Mouse (Mus musculus) bone marrow macrophage, adult 2 months (primary cell): Measurements from ENCODE around the gene Gm38394. TPM values are rescaled to one million over a fixed set of nuclear protein-coding genes. Genes with fewer than 3 reads are reported as not detected.
A peak's percentile ranks its signal among the peaks of the same experiment; 100 is the strongest.

Source experiments
- H3K27ac ChIP-seq: 2 replicates; pipeline ENCODE4 v1.5.1; 2012; ENCODE audit warnings: low read depth, low read length; ENCODE audit not compliant: insufficient read depth
- H3K4me1 ChIP-seq: 2 replicates; pipeline ENCODE4 v1.6.1; 2012; ENCODE audit warnings: low read length; ENCODE audit not compliant: control insufficient read depth, insufficient read depth
- H3K4me3 ChIP-seq: 2 replicates; pipeline ENCODE4 v1.5.1; 2012; ENCODE audit warnings: mild to moderate bottlenecking, low read length, moderate library complexity; ENCODE audit not compliant: insufficient read depth
- CTCF ChIP-seq: IDR thresholded peaks from 2 replicates; pipeline ENCODE4 v1.5.1; 2012; ENCODE audit warnings: low read depth, mild to moderate bottlenecking, low read length, moderate library complexity
- POLR2A ChIP-seq: IDR thresholded peaks from 2 replicates; pipeline ENCODE4 v1.6.1; 2012; ENCODE audit warnings: mild to moderate bottlenecking, low read depth, low read length, borderline replicate concordance
- polyA plus RNA-seq: library from polyadenylated mRNA; stranded (reverse); fragments of >200 nt; gene quantifications from 2 replicates; pipeline ENCODE4 v1.2.4, GENCODE M21; 2012; ENCODE audit not compliant: missing spikeins, insufficient read depth, insufficient read length

The Gm38394 gene
- polyA plus RNA-seq, 1 experiment: 25.1 TPM

DNA sequence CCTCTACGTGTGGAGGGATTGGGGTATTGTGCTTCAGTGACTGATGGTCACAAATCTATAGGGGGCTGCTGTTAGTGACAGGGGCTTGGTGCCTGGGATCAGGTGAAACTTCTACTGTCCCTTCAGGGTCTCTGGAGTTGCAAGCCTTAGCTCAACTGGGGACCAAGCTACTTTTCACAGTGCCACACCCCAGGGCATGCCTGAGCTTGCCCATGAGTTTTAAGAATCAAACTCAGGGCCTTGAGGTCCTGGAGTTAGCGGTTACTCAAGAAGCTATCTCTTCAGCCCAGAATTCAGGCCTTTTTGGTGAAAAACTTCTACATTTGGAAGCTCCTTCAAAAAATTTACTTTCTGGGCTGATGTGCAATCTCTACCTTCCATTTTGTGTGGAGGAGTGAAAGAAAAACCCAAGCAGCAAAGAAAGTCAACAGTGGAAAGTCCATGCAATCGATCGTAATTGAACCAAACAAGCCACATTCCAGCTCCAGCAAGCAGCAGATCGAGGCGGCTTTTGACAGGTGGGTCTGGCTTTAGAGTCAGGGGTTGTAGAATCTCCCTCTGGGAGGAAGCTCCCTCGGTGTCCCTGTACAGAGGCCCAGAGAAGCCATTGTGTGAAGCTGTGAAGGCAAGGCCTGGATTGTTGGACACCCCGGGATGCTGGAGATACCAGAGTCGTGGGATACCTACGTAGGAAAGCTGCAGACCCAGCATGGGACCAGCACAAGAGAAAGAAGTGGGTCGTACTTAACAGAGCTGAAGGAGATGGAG is 3.3 kb upstream of the Gm38394 start:
- no peak overlapping the region for H3K4me3 ChIP-seq
- no peak overlapping the region for H3K27ac ChIP-seq
- H3K4me1 ChIP-seq: peaks cover 6% of the 10 kb centered on the region
- TF ChIP-seq CTCF: no peak
- no peak for TF ChIP-seq POLR2A

DNA sequence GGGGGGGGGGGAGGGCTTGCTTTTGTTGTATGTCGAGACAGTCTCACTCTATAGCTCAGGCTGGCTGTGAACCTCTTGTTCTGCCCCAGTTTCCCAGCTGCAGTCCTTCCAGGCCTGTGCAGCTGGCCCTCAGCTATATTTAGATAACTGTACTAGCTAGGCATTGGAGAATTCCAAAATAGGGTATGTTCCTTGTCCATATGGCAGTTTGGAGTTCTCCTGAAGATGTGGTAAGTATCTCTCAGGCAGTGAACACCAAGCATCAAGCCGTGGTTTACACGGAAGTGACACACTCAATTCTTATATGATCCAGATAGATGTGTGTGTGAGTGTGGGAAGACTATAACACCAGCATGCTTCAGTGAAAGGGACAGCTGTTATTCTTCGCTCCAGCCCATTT is 2.3 kb upstream of the Gm38394 start:
- H3K27ac ChIP-seq: no peak overlapping the region
- TF ChIP-seq CTCF (no peak), POLR2A (no peak)
- peaks cover 9% of the 10 kb centered on the region for H3K4me1 ChIP-seq
- H3K4me3 ChIP-seq: no peak overlapping the region

DNA sequence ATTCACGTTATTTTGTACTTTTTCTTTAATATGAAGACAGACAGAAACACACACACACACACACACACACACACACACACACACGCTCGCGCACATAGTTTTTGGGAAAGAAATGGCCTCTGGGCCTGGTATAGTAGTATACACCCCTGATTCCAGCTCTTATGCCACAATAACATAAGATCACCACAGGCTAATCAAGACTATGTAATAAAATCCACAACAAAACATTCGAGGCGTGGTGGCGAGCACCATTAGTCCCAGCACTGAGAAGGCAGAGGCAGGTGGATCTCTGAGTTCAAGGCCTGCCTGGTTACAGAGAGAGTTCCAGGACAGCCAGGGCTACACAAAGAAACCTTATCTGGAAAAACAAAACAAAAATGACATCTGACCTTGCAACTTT is 1.8 kb upstream of the Gm38394 start:
- no peak overlapping the region for H3K4me3 ChIP-seq
- no peak overlapping the region for H3K27ac ChIP-seq
- H3K4me1 ChIP-seq: peaks cover 9% of the 10 kb centered on the region

DNA sequence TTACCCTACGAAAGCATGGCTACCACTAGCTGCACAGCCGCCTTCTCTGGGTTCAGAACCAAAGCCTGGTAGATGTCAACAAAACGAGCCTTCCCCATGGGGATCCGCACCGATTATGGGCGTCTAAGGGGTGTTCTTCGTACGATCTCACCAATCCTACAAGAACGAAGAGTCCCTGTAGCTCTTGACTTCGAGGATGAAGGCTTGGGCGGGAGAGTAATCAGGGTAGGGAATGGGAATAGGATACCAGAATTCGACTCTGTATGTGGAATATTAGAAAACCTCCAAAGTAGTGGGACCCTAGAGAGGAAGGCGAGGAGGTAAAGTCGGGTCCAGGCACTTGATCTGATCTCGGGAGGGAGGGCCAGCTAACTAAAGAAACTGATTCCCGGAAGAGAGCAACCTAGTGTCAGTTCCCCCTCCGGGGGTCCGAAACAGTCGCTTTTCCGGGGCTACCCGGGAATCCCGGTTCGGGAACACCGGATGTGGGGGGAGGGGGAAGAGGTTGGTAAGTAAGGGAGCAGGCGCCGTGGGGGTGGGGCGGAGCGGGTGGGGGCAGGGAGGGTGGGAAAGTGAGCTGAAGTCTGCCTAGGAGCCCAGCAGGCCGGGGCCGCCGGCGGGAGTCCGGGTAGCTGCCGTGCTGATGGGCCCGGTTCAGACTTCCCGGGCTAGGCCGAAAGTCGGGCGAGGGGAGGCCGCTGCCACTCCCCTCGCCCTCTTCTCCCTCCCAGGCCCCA is 484 bp downstream of the Gm38394 start, which contains the start of gene Zbed6:
Zbed6 (minus strand) TSS at position 420 of the 737 bp plus-strand sequence.
- Histone ChIP-seq H3K27ac (peak within 1 kb of the TSS; percentile 85), H3K4me1 (peaks cover 18% of the 10 kb centered on the region), H3K4me3 (peak within 1 kb of the TSS; percentile 82)
- no peak for TF ChIP-seq CTCF
- TF ChIP-seq POLR2A: no peak

More for the DNA sequence above, 1.8 kb upstream of the Gm38394 start:
- TF ChIP-seq CTCF (no peak), POLR2A (no peak)

DNA sequence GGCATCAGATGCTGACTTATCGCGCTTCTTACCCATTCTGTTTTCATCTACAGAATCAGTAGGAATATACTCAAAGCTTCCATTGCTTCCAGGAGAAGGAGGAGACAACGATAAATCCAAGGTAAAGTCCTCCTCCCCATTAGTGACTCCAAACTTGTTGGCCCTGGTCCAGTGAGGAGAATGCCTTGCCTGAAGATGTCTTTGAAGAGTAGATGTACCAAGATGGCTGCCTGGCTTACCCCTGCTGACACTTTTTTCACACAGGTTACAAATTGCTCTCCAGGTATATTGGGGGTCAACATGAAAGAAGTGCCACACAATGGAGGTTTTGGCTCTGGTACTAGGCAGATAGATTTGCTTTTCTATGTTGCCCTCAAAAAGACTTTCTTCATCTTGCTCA is 2.2 kb downstream of the Gm38394 start:
- no peak for TF ChIP-seq POLR2A
- TF ChIP-seq CTCF: no peak
- no peak overlapping the region for H3K27ac ChIP-seq
- H3K4me1 ChIP-seq: peaks cover 18% of the 10 kb centered on the region
- H3K4me3 ChIP-seq: no peak overlapping the region

DNA sequence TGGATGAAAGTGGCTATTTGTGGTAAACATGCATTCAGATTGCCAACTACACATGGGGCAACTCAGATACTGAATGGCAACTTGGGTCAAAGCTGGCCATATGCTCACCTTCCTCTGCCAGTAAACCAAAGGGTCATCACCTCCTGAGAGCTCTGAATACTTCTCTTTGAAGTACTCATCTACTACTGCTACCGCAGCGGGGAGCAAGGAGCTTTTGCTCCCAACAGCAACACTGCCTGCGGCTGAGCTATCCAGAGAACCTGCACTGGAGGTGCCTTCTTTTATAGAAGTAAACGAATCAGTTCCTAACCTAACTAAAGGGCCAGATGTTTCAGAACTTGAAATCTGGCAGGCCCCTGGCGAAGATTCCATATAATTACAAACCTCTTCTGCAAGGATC is 4.3 kb downstream of the Gm38394 start:
- TF ChIP-seq POLR2A (no peak), CTCF (no peak)

DNA sequence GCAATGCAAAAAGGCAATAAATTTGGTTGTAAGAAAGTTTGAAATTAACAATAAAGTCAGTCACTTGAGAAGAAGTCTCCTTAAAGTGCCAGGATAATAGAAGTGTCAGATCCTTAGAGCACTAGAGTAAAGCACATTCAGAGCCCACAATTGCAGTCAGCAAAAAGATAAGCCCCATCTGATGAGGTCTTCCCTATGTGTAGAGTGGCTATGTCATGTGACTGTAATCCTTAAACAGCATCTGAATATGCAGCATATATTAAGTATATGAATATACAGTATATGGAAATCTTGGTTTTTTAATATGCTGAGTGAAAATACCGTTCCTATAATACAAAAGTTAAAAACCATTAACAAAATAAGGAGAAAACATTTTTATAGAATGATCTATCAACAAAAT is 8.1 kb downstream of the Gm38394 start:
- TF ChIP-seq CTCF (no peak), POLR2A (no peak)
- peaks cover 9% of the 10 kb centered on the region; the same call in 1 of the 2 replicates for H3K4me1 ChIP-seq
- H3K27ac ChIP-seq: no peak overlapping the region
- no peak overlapping the region for H3K4me3 ChIP-seq

More for the DNA sequence above, 4.3 kb downstream of the Gm38394 start:
- Histone ChIP-seq H3K4me1 (peaks cover 18% of the 10 kb centered on the region), H3K4me3 (no peak overlapping the region), H3K27ac (no peak overlapping the region)

DNA sequence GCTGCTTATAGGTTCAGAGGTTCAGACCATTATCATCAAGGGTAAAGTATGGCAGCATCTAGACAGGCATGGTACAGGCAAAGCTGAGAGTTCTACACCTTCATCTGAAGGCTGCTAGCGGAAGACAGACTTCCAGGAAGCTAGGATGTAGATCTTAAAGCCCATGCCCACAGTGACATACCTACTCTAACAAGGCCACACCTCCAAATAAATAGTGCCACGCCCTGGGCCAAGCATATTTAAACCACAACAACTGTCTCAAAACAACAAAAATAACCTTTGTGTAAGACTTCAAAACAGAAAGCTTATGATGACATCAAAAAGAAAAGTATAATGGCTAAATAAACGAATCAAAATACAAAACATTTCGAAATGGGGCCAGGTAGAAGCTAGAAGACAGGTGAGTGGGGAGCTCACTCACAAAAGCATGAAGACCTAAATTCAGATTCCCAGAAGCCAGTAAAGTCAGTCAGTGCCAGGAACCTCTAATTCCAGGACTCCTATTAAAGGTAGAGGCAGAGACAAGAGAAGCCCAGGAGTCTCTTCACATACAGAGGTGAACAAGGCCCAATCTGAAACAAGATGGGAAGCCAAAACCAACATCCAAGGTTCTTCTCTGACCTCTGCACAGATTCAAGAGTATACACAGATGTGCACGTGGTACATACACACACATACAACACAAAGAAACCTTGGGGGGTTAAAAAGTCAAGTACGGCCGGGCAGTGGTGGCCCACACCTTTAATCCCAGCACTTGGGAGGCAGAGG is 10.6 kb downstream of the Gm38394 start:
- H3K4me3 ChIP-seq: no peak overlapping the region
- H3K4me1 ChIP-seq: no peaks in the 10 kb centered on the region
- no peak overlapping the region for H3K27ac ChIP-seq
- no peak for TF ChIP-seq CTCF
- no peak for TF ChIP-seq POLR2A

DNA sequence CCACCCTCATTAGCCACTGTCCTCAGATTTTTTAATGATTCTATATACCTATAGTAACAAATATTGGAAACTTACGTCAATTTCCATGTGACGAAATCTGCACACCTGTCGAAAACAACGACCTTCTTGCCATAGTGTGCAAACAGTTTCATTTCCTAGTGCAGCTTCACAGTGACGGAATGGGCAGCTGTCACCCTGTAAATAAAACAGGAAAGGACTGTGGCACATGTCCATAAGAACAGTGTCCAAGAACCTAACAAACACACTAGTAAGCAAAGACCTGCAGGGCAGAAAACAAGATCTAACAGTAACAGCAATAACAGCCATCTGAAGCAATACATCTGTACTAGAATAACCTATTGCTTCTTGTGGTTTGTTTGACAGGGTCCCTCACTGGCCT is 15.5 kb downstream of the Gm38394 start:
- H3K4me3 ChIP-seq: no peak overlapping the region
- no peak overlapping the region for H3K27ac ChIP-seq
- H3K4me1 ChIP-seq: no peaks in the 10 kb centered on the region
- TF ChIP-seq POLR2A (no peak), CTCF (no peak)

DNA sequence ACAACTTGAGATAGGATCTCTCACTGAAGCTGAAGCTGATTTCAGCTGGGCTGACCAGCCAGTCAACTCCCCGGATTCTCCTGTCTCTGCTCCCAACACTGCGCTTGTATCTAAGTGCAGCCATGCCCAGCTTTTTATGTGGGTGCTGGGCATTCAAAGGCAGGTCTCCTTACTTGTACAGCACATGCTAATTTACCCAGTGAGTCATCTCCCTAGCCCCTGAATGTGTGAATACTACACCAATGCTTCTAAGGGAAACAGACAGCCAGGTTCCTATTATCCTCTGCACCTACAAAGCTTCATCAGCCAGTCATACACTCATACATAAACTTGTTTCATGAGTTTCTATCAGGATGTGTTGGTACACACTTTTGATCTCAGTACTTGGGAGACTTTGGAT is 20.0 kb downstream of the Gm38394 start:
- Histone ChIP-seq H3K27ac (no peak overlapping the region), H3K4me1 (no peaks in the 10 kb centered on the region), H3K4me3 (no peak overlapping the region)
- TF ChIP-seq POLR2A: no peak
- TF ChIP-seq CTCF: no peak
